Mouse (Mus musculus) embryo, embryonic 10 days (tissue): ENCODE results near the gene Itpr2.

Source experiments
- DNase-seq: peaks from one replicate; pipeline ENCODE4 v3.0.0-alpha.2; 2015; ENCODE audit warnings: low spot score

The Itpr2 gene

DNA sequence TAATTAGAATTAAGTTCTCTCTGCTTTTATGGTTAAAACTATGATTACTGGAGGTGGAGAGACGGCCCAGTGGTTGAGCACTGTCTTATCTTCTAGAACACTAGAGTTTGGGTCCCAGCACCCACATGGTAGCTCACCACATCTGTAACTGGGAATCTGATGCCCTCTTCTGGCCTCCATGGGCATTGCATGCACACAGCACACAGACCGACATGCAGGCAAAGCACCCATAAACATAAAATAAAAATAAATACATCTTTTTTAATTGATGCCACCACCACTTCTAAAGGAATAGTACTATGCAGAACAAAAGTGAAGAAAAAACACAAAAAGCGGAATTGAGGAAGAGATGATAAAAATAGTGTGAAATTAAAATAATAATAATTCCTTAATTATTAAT lies 243.8 kb downstream of the Itpr2 start:
- DNase-seq, result no peak

GRCm38 (mm10) chr6:146256947-146257670 lies 244.9 kb downstream of the Itpr2 start:
- no peak for DNase-seq

- DNase-seq, result no peak
These were observed 245.6 kb downstream of the Itpr2 start for GRCm38 (mm10) chr6:146256401-146256800.

- no peak for DNase-seq
These were observed 246.4 kb downstream of the Itpr2 start for GRCm38 (mm10) chr6:146255656-146256055.

DNA sequence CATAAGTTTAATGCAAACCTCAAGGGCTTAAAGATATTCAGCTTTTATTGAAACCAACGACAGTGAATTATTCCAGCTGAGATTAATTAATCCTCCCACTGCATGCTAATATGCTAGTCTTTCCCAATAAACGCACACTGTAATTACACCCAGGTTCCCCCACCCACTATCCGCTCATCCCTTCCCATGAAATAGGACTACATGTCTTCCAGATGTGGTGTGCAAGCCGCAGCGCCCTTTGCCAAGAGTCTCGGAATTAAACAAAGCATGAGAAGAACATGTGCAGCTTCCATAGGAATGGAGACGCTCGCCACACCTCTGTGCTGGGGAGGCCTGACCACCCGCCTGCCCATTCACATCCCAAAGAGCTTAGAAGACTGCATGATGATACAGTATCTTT lies 247.1 kb downstream of the Itpr2 start:
- DNase-seq, result no peak

DNA sequence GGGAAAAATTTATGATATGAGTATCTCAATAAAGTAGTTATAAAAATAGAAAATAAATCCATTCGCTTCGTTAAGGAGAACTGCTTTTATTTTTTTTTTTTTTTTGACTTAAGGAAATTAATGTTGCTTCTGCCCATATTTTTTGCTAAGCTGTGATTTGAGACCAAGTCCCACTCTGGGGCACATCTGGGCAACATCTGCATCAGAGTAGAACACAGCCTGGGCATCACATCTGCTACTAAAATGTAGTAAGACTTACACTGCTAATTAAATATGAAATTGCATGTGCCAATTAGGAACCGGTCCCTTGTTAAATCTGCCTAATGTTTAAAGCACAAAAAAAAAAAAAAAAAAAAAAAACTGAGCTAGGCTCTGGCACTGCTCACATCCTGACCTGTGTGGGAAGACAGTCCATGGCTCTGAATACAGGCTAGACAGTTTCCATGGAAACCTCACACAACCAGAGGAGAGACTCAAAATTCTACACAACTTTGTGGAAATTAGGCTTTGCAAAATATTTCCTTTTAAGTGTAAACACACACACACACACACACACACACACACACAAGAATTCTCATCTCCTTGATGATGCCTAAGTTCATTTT lies 247.7 kb downstream of the Itpr2 start:
- DNase-seq, result no peak

GRCm38 (mm10) chr6:146249096-146249495 lies 252.9 kb downstream of the Itpr2 start:
- DNase-seq, result no peak

DNA sequence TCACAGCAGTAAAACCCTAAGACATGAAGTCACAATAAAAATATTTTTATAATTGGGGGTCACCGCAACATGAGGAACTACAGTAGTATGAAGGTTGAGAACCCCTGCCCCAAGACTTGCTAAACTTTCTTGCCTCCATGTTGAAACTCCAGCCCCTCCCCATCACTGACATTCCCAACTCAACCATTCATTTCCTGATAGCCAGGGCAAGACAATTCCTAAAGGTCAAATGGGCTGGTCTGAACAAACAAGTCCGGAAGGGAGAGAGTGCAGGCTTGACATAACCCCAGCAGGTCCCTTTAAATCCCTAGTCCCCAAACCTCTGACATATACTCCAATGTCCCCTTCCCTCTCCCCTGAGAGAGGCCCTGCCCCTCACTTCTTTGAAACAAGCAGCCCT lies 253.7 kb downstream of the Itpr2 start:
- DNase-seq, result no peak

DNA sequence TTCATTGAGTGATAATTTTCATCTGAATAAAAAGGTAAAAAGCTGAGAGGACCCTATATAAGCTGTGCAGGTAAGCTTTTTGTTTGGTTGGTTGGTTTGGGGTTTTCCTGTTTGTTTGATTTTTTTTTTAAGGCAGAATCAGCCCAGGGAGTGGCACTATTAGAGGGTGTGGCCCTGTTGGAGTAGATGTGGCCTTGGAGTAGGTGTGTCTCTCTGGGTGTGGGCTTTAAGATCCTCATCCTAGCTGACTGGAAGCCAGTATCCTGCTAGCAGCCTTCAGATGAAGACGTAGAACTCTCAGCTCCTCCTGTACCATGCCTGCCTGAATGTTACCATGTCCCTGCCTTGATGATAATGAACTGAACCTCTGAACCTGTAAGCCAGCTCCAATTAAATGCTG lies 254.1 kb downstream of the Itpr2 start:
- no peak for DNase-seq

DNA sequence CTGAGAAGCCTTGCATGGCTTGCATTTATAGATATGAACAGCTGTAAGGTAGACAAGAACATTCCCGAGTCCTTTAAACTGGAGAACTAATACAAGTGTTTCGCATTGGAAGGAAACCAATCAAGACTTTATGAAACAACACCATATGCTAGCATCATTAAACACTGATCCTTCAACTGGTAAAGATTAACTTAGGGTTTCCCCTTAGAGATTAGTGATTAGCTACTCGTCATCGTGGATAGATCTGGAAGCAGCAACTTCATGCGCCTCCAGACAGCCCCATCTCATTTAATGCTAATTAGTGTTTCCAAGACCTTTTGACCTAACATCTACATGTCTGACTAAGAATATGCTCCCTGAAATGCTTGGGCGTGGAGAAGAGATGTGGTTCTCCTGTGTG lies 255.7 kb downstream of the Itpr2 start:
- no peak for DNase-seq

GRCm38 (mm10) chr6:146245888-146246287 lies 256.1 kb downstream of the Itpr2 start:
- DNase-seq, result no peak

DNA sequence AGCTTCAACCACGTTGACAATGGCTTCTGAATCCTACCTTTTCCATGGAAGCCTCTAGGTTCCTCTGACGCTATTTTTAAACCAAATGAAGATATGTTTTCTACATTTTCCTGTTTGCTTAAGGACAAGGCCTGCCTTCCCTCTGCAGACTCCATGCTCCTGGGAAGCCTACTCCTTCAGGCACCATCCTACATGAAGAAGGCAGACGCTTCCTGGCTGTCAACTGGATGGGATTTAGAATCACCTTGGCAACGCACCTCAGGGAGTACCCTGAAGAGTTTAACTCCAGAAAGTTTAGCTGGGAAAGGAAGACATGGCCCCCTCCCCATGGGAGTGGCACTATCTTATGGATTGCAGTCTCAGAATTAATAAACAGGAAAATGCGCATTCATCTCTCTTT lies 259.0 kb downstream of the Itpr2 start:
- no peak for DNase-seq

- no peak for DNase-seq
These were observed 260.7 kb downstream of the Itpr2 start for GRCm38 (mm10) chr6:146241336-146241735.

- no peak for DNase-seq
These were observed 266.9 kb downstream of the Itpr2 start for GRCm38 (mm10) chr6:146235165-146235564.

DNA sequence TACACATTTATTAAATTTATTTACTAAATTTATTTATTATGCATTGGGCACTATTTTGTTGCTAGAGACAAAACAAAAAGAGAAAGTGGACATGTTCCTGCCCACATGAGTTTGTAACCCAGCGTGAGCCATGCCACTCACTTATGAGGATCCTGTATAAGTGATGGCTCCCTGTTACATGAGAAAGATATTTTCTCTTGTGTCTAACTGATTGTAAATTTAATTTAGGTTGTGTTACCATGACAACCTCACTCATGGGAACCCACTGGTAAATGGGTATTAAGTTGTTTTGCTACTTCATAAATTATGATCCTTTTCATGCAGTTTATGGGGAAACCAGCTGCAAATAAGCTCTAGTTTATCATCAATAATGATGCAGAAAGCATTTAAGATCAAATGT lies 267.6 kb downstream of the Itpr2 start:
- no peak for DNase-seq

GRCm38 (mm10) chr6:146230903-146231302 lies 271.1 kb downstream of the Itpr2 start:
- DNase-seq, result no peak

DNA sequence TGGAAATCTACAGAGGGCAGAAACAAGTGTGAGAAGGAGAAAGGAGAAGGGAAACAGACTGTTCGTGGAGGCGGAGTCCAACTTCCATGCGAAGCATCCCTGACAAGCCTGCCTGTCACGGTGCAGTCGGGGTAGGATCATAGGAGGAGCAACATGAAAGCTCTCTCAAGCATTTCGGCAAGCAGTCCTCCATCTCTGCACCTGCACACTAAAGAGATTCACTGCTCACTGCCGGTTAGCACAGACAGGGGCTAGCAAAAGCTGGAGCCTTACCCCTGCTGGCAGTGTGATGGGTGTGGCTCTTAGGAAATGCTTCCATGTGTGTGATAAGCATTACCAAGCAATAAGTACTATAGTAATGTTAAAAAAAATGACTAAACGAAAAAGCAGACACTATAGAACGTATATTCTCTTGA lies 271.6 kb downstream of the Itpr2 start:
- no peak for DNase-seq

- DNase-seq, result no peak
These were observed 272.1 kb downstream of the Itpr2 start for GRCm38 (mm10) chr6:146229967-146230366.

- DNase-seq, result no peak
These were observed 272.5 kb downstream of the Itpr2 start for GRCm38 (mm10) chr6:146229519-146229918.

DNA sequence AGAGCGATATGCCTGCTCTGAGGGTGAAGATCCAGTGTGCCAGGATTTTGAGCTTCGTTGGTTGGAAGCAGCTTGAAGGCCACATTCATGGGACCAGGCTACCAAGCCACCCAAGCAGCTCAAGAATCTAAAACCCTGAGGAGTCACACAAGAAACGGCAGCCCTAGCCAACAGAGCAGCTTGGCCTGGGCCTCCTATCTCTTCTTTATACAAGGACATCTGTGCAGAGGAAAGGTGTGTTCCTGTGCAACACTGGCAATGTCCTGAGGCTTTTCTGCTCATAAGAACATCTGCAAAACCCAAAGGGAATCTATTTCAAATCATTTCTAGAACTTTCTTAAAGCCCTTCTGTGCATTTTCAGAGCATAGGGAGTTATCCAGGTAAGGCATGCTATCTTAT lies 274.0 kb downstream of the Itpr2 start:
- DNase-seq, result no peak

DNA sequence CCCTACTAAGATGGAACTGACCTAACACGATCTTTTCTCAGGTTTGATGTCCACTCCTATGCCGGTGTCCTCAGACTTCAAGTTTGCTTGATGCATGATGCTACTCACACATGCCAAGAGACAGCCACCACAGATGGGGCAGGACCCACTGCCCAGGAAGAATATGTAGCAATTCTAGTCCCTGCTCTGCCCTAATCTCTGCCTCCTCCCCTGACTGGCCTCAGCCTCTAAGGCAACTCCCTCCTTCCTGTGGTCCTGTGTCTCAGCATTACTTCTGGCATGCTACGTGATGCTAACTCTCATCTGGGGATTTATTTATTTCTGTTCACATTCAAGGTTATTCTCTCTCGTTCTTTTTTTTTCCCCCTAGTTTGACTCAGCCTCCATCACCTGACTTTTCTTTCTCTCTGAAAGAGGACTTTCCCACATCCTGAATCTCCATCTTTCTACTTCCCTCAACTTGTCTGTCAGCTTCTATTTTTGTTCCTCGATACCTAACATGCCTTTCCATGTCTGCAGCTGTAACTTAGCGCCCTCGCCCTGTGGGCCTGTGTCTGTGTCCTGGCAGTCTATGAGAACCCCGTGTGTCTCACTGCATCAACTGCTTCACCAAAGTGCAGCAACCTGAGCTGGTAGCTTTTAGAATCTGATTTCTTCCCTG lies 279.5 kb downstream of the Itpr2 start:
- no peak for DNase-seq

DNA sequence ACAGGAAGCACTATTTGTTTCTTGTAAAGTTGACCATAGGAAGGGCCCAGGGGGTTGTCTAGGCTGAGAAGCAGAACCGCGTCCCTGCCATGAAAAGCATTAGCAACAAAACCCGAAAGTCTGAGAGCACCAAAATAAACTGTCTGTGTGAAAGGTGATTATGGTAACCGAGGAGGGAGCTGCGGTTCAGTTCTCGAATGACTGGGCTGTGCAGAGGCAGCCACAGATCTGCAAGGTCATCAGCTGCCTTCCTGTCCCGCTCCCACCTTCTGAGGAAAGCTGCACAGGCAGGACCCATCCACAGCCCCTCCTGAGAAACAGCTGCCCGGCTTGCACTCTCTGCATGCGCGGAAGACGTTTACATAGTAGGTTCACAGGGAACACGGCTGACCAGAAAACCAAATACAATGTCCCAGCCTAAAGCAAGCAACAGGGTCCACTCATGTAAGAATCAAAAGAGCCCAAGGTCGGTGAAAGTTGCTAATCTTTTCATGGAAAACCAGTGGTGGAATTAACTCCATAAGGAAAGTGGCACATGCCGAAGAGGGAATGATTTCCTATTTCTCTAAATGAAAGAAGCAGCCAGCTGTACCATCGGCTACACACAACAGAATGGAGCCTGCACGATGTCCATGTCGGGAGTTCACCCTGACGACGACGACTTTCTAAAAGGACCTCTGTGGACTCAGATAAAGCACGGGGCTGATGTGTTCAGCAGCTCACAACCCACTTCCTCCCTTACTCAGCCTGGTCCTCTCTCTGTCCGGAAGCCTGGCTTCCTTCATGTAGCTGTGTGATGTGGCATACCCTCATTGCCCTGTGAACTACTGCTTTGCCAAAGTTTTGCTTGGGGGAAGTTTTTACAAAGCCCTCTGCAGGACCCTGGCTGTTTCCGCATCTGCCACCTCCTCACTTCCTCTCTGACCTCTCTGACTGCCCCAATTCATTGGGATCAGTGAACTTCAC lies 280.4 kb downstream of the Itpr2 start:
- no peak for DNase-seq
